Mouse (Mus musculus) midbrain, embryonic 11.5 days (tissue): ENCODE measurements around the gene Ifi209. TPM values are rescaled to one million over a fixed set of nuclear protein-coding genes. Genes with fewer than 3 reads are reported as not detected.
"Not testable (repeated sequence)": the region's sequence is repeated elsewhere in the genome, so short reads cannot be mapped to it uniquely, and the experiment has no call there.

ENCODE experiments used
- ATAC-seq: fragments of 200-750 bp; cut with Nextera tagmentation; 2 replicates; pipeline ENCODE4 v1.8.0; 2017; ENCODE audit warnings: moderate TSS enrichment, moderate library complexity; ENCODE audit not compliant: low FRiP score
- DNase-seq: peaks from one replicate; pipeline ENCODE4 v3.0.0; 2015; ENCODE audit warnings: low spot score; ENCODE audit errors: missing footprints
- H3K27ac ChIP-seq: fragments of 300-500 bp; sonication (generic); 2 replicates; pipeline ENCODE4 v1.5.1; 2014; ENCODE audit warnings: low read depth, low read length
- H3K27me3 ChIP-seq: fragments of 300-500 bp; sonication (generic); 2 replicates; pipeline ENCODE4 v1.6.1; 2014; ENCODE audit warnings: mild to moderate bottlenecking, low read length, moderate library complexity, mixed read lengths; ENCODE audit not compliant: control insufficient read depth, insufficient read depth
- H3K36me3 ChIP-seq: fragments of 300-500 bp; sonication (generic); 2 replicates; pipeline ENCODE4 v1.6.1; 2014; ENCODE audit warnings: mild to moderate bottlenecking, low read length, moderate library complexity, mixed read lengths; ENCODE audit not compliant: control insufficient read depth, insufficient read depth
- H3K4me1 ChIP-seq: fragments of 300-500 bp; sonication (generic); 2 replicates; pipeline ENCODE4 v1.6.1; 2014; ENCODE audit warnings: low read length; ENCODE audit not compliant: control insufficient read depth, insufficient read depth
- H3K4me2 ChIP-seq: fragments of 300-500 bp; sonication (generic); 2 replicates; pipeline ENCODE4 v1.6.1; 2014; ENCODE audit warnings: mild to moderate bottlenecking, moderate library complexity
- H3K4me3 ChIP-seq: fragments of 300-500 bp; sonication (generic); 2 replicates; pipeline ENCODE4 v1.5.1; 2014; ENCODE audit warnings: low read depth, low read length
- H3K9ac ChIP-seq: fragments of 300-500 bp; sonication (generic); 2 replicates; pipeline ENCODE4 v1.6.1; 2014; ENCODE audit warnings: low read length
- H3K9me3 ChIP-seq: fragments of 300-500 bp; sonication (generic); 2 replicates; pipeline ENCODE4 v1.6.1; 2016; ENCODE audit warnings: low read length; ENCODE audit not compliant: control insufficient read depth
- WGBS: fragments of 180-500 bp; shearing (Covaris S2); extraction: QIAGEN DNeasy Blood & Tissue Kit; methylation state at CpG from one replicate; pipeline ENCODE4 v1.1.7; 2014; 5-methylcytosine and 5-hydroxymethylcytosine counted together
- microRNA-seq: library from miRNA; unstranded; fragments of <30 nt; microRNA quantifications from one replicate; pipeline ENCODE4, GENCODE M21; 2017
- polyA plus RNA-seq: library from polyadenylated mRNA; unstranded; fragments of >200 nt; fragmentation: Nextera tagmentation; extraction: Ambion mirVana; gene quantifications from 2 replicates; pipeline ENCODE4 v1.2.1, GENCODE M21; 2014

Ifi209 gene
- polyA plus RNA-seq, 1 experiment from 2014 or later, result not detected

- Histone ChIP-seq H3K4me3 (no peak overlapping the region), H3K4me2 (no peak overlapping the region), H3K9ac (no peak overlapping the region), H3K9me3 (no peaks in the 10 kb centered on the region), H3K4me1 (no peaks in the 10 kb centered on the region), H3K27me3 (no peaks in the 10 kb centered on the region), H3K27ac (no peak overlapping the region), H3K36me3 (no peaks in the 10 kb centered on the region)
- DNase-seq (no peak), ATAC-seq (no peak)
- 83% methylated on average over 4 of the region's 4 CpGs for WGBS
Observed at GRCm38 (mm10) chr1:173657973-173658372, 27.3 kb downstream of the Ifi209 start.

DNA sequence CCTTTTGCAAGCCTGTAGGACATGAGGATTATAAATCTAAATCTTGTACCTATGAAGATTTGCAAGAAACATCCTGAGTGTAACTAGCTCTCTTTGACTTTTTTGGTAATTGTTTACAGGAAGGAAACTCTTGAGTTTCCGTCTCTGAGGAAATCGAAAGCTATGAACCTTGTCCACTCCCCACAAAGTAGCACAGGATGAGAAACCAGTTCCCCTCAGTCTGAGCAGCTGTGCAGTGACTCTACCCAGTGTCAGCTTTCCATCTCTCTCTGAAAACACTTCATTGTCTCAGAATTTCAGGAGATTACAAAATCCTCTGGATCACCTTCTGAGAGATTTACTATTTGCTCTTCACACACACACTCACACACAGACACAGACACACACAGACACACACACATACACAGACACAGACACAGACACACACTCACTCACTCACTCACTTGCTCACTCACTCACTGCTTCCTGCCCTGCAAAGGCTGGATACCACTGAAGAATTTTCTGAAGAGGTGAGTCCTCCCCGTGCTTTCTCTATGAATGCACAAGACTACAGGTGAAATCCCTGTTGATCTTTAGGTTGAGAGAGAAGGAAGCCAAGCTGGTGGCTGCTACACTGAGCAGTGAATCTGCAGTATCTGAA is 42.9 kb downstream of the Ifi209 start, which contains the start of gene Ifi208:
TSS of gene Ifi208 (plus strand) at position 218 of the 640 bp plus-strand sequence.
- H3K4me1 ChIP-seq, H3K36me3 ChIP-seq, DNase-seq, H3K4me3 ChIP-seq, ATAC-seq, H3K27ac ChIP-seq, H3K9ac ChIP-seq, H3K27me3 ChIP-seq, H3K4me2 ChIP-seq, H3K9me3 ChIP-seq: not testable (repeated sequence)
- WGBS, result 52% methylated on average over 3 of the region's 3 CpGs

GRCm38 (mm10) chr1:173678605-173679004 is 47.9 kb downstream of the Ifi209 start:
- not testable (repeated sequence) for H3K4me2 ChIP-seq, H3K9ac ChIP-seq, H3K36me3 ChIP-seq, H3K27me3 ChIP-seq, H3K4me3 ChIP-seq, DNase-seq, H3K4me1 ChIP-seq, H3K9me3 ChIP-seq, ATAC-seq, H3K27ac ChIP-seq
- WGBS, result 78% methylated on average over 1 of the region's 1 CpGs

DNA sequence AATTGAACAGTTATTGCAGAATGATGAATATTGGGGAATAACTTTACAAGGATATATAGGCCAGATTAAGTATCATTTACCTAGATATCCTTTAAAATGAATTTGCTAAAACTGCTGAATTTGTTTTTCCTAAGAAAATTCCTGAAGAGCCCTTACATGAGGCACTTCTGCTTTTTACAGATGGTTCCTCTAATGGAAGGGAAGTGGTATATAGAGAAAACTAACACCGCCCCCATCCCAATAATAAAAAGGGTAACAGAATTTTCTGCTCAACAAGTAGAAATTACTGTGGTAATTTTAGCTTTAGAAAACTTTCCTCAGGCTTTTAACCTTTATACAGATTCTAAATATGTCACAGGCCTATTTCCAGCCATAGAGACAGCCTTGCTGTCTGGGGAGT is 63.6 kb downstream of the Ifi209 start:
- ATAC-seq (no peak), DNase-seq (no peak)
- no peaks in the 10 kb centered on the region for H3K4me1 ChIP-seq
- H3K9ac ChIP-seq, result no peak overlapping the region
- H3K4me3 ChIP-seq, result no peak overlapping the region
- WGBS, result 97% methylated on average over 1 of the region's 1 CpGs
- no peaks in the 10 kb centered on the region for H3K36me3 ChIP-seq
- no peak overlapping the region for H3K4me2 ChIP-seq
- no peaks in the 10 kb centered on the region for H3K27me3 ChIP-seq
- no peaks in the 10 kb centered on the region for H3K9me3 ChIP-seq
- no peak overlapping the region for H3K27ac ChIP-seq

Small RNAs within 50 kb of the gene (microRNA-seq; reads per million reads assigned to microRNA genes)
- gene Gm44339, result not detected

Other genes starting within 250 kb of the Ifi209 start
- not detected in 2 replicates for gene Ifi206, start 139.9 kb upstream of the Ifi209 start, polyA plus RNA-seq
- not detected in 2 replicates for gene Ifi214, start 95.0 kb upstream of the Ifi209 start, polyA plus RNA-seq
- not detected in 2 replicates for gene Ifi213, start 31.6 kb upstream of the Ifi209 start, polyA plus RNA-seq
- gene Ifi208, start 42.8 kb downstream of the Ifi209 start, polyA plus RNA-seq, result 0.08 TPM in 1 of 2 replicates, not detected in the other
- 1.1 and 1.6 TPM in 2 replicates for gene Ifi207, start 110.8 kb downstream of the Ifi209 start, polyA plus RNA-seq
- 0.93 and 1.9 TPM in 2 replicates for gene Ifi204, start 136.0 kb downstream of the Ifi209 start, polyA plus RNA-seq